Mouse (Mus musculus): ENCODE measurements around the gene Cdkal1. TPM values are rescaled to one million over a fixed set of nuclear protein-coding genes. Genes with fewer than 3 reads are reported as not detected.

The Cdkal1 gene
- polyA plus RNA-seq, 1 experiment from 2014 or later = 30.4 TPM

DNA sequence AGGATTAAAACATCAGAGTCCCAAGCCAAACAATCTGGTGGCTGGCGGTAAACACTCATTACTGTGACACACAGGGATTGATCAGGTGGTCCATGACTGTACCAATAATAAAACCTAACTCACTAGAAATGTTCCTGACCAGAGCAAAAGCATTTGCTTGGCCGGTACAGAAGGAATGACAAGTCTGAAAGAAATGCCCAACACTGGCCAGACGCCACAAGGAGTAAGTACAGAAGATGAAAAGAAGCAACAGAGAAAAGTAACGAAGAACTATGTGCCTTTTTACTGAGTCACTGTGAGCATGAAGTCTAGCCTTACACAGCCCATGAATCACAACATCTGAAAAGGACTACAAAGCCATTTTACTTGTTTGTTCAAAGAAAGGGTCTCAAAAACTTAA is 24.3 kb downstream of the Cdkal1 start:
- H3K4me3 ChIP-seq (replicated peaks) = no peak overlapping the region
- H3K36me3 ChIP-seq = no peaks in the 10 kb centered on the region
- no peak overlapping the region for H3K4me2 ChIP-seq (replicated peaks)
- no peaks in the 10 kb centered on the region for H3K9me3 ChIP-seq
- no peak overlapping the region for H3K9ac ChIP-seq
- H3K27ac ChIP-seq = no peak overlapping the region
- no peak for ATAC-seq
- H3K27me3 ChIP-seq (replicated peaks) = no peaks in the 10 kb centered on the region
- 70% methylated on average over 4 of the region's 4 CpGs for WGBS
- H3K4me1 ChIP-seq (replicated peaks) = no peaks in the 10 kb centered on the region

DNA sequence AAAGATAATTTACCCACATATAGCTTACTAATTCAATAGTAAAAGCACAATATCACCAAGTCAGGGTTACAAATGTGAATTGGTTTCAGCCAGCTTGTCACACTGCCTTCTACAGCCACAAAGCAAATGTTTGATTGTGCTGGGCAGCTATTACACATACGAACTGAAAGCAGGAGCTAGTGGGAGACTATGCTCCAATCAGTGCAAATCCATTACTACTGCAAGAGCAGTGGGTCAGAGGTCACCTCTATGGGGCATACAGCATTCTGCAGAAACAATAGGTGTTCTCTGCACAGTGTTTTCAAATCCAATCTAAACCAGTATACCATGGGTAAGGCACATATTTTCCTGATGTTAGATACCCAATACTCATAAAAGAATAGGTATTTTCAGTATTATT is 27.4 kb downstream of the Cdkal1 start:
- H3K27ac ChIP-seq = no peak overlapping the region
- no peak overlapping the region for H3K9ac ChIP-seq
- H3K27me3 ChIP-seq (replicated peaks) = no peaks in the 10 kb centered on the region
- no peak overlapping the region for H3K4me3 ChIP-seq (replicated peaks)
- H3K4me2 ChIP-seq (replicated peaks) = no peak overlapping the region
- 60% methylated on average over 1 of the region's 1 CpGs for WGBS
- no peak for ATAC-seq
- no peaks in the 10 kb centered on the region for H3K9me3 ChIP-seq
- no peaks in the 10 kb centered on the region for H3K36me3 ChIP-seq
- H3K4me1 ChIP-seq (replicated peaks) = no peaks in the 10 kb centered on the region; the same call in 1 of the 2 replicates

DNA sequence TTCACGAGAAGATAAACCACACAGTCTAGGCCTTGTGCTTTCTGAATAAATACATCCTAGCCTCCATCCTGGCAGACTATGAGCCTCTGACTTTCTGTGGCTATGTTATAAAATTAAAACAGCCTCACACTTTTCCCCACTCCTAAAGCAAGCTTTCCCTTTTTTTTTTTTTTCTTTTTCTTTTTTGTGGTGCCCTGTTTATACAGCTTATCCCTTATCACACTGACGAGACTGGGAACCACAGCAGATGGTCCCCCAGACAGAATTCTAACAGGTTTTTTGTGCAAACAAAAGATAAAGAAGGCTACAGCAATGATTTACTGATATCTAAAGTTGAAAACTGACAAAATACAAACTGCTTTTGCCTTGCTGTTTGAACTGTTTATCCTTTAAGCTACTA is 29.0 kb downstream of the Cdkal1 start:
- Histone ChIP-seq H3K27me3 (replicated peaks) (no peaks in the 10 kb centered on the region), H3K4me1 (replicated peaks) (no peaks in the 10 kb centered on the region; the same call in 1 of the 2 replicates), H3K4me2 (replicated peaks) (no peak overlapping the region), H3K4me3 (replicated peaks) (no peak overlapping the region), H3K27ac (no peak overlapping the region), H3K9me3 (no peaks in the 10 kb centered on the region), H3K9ac (no peak overlapping the region), H3K36me3 (no peaks in the 10 kb centered on the region)
- WGBS = 31% methylated on average over 2 of the region's 2 CpGs
- peak; percentile 22 for ATAC-seq

DNA sequence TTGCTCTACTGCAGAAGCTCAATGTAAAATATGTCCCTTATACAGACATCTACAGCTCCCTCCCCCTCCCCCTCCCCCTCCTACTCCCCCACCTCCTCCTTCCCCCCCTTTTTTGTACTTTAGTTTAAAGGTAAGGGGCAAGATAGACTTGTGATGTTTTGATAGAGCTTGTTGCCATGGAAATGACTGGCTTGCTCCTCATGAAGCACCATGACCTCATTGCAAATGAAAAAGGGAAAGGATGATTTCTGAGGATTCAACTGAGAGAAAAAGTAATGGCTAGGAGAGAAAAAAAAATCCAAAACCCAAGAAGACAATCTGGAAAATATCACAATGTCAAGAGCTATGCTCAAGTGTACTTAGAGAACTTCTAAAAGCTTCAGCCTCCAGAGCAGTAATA is 29.4 kb downstream of the Cdkal1 start:
- Histone ChIP-seq H3K27me3 (replicated peaks) (no peaks in the 10 kb centered on the region), H3K27ac (no peak overlapping the region), H3K9ac (no peak overlapping the region), H3K4me1 (replicated peaks) (no peaks in the 10 kb centered on the region; the same call in 1 of the 2 replicates), H3K4me3 (replicated peaks) (no peak overlapping the region), H3K4me2 (replicated peaks) (no peak overlapping the region), H3K9me3 (no peaks in the 10 kb centered on the region), H3K36me3 (no peaks in the 10 kb centered on the region)
- ATAC-seq = peak; percentile 13; the same call in 1 of the 2 replicates

DNA sequence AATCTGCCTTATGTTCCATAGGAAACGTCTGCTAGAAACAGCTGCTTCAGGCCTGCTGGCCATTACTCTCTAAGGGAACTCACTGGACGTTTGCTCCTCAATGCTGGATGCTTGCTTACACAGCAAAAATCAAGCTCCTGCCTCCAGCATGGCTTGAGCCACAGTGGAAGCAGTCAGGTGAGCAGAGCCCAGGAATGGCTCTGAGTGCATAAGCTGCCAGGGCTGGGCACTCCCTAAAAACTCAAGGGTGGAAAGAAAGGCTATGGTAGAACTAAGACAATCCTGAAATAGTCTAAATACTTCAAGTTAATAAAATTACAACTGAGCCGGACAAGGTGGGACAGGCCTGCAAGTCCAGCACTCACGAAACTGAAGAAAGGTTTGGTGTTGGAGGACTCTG is 30.7 kb downstream of the Cdkal1 start:
- Histone ChIP-seq H3K4me3 (replicated peaks) (no peak overlapping the region), H3K4me2 (replicated peaks) (no peak overlapping the region), H3K4me1 (replicated peaks) (no peaks in the 10 kb centered on the region; the same call in 1 of the 2 replicates), H3K27me3 (replicated peaks) (no peaks in the 10 kb centered on the region), H3K9ac (no peak overlapping the region), H3K36me3 (no peaks in the 10 kb centered on the region), H3K27ac (no peak overlapping the region), H3K9me3 (no peaks in the 10 kb centered on the region)
- 62% methylated on average over 4 of the region's 4 CpGs for WGBS
- ATAC-seq = peak; percentile 29; the same call in 1 of the 2 replicates

DNA sequence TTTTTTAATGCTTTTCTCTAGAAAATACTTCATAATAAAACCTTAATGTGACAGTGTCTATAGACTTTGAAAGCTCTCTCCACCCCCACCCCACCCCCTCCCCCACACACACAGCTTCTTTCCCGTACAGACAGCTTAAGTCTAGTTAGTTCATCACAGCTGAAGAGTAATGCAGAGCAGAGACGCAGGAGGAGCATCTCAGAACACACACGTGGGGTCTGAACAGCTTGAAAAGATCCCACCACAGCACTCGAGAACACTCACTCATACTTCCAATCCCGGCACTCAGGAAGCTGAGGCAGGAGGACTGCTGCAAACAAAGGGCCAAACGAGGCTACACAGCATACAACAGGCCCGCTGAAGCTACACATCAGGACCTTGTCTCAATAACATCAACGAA is 31.1 kb downstream of the Cdkal1 start:
- peak; percentile 21 for ATAC-seq
- Histone ChIP-seq H3K4me1 (replicated peaks) (no peaks in the 10 kb centered on the region; the same call in 1 of the 2 replicates), H3K4me2 (replicated peaks) (no peak overlapping the region), H3K9ac (no peak overlapping the region), H3K4me3 (replicated peaks) (no peak overlapping the region), H3K27me3 (replicated peaks) (no peaks in the 10 kb centered on the region), H3K27ac (no peak overlapping the region), H3K9me3 (no peaks in the 10 kb centered on the region), H3K36me3 (no peaks in the 10 kb centered on the region)
- WGBS = 57% methylated on average over 8 of the region's 8 CpGs

DNA sequence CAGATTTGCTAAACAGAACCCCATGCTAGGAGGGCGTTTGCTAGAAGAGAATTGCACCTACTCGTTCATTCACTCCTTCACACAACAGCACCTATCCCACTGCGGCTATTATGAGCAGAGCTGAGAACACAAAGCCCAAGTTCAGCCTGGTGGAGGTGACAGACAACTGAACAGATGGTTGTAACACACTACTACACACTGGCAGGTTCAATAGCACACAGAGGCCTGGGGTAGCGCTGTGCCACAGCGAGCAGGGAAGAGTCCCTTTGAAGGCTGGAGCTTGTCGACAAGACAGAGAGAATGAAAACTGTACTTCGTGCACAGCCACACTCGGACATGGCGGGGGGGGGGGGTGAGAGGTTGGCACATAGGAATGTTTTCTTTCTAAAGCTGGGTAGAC is 31.6 kb downstream of the Cdkal1 start:
- WGBS = 67% methylated on average over 9 of the region's 9 CpGs
- ATAC-seq = 0 out of 2 replicates have a peak, but pooled peaks have one; percentile 25
- Histone ChIP-seq H3K27me3 (replicated peaks) (no peaks in the 10 kb centered on the region), H3K36me3 (no peaks in the 10 kb centered on the region), H3K27ac (no peak overlapping the region), H3K4me1 (replicated peaks) (no peaks in the 10 kb centered on the region; the same call in 1 of the 2 replicates), H3K4me3 (replicated peaks) (no peak overlapping the region), H3K9ac (no peak overlapping the region), H3K4me2 (replicated peaks) (no peak overlapping the region), H3K9me3 (no peaks in the 10 kb centered on the region)

DNA sequence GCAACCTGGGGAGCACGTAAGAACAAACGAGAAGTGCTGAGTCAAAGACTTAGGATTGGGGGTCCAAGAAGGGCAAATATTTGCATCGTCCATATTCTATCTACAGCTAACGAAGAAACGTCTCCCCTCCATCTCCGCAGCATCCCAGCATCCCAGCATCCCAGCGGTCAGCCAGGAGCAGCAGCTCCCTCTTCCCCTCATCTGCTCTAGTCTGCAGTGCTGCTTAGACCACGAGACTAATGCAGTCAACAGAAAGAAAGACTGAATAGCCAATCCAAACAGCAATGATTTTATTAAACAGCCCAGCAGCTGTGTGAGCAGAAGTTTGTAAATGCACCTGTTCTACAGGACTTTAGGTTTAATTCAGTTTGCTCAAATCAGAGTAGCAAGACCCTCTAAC is 32.0 kb downstream of the Cdkal1 start:
- no peak overlapping the region for H3K27ac ChIP-seq
- no peak for ATAC-seq
- 83% methylated on average over 8 of the region's 8 CpGs for WGBS
- no peak overlapping the region for H3K4me2 ChIP-seq (replicated peaks)
- H3K36me3 ChIP-seq = no peaks in the 10 kb centered on the region
- H3K27me3 ChIP-seq (replicated peaks) = no peaks in the 10 kb centered on the region
- no peak overlapping the region for H3K4me3 ChIP-seq (replicated peaks)
- H3K4me1 ChIP-seq (replicated peaks) = no peaks in the 10 kb centered on the region; the same call in 1 of the 2 replicates
- H3K9me3 ChIP-seq = no peaks in the 10 kb centered on the region
- H3K9ac ChIP-seq = no peak overlapping the region

DNA sequence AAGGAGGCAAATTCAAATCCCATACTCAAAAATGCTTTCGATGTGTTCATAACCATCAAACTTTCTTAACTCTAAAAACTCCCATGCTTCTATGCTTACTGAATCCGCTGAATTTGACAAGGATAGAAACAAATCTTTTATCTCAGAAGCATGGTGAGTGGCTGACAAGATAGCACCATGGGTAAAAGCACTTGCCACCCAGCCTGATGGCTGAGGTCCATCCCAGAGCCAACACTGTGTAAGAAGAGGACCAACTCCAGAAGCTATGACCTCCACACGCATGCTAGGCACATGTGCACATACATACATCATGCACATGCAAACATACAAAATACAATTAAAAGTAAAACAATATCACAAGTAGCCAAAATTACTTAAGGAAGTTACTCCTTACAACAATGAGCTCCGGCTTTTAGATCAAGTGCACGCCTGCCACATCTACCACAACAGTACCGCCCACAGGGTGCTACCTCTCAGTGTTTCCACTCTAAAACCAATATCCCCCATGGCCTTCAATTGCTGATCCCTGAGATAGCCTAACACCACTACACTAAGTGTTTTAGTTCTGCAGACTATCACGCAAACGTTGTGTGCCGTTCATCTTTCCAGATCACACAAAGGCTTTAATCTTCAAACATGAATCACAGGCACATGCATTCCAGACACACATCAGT is 35.4 kb downstream of the Cdkal1 start:
- H3K27me3 ChIP-seq (replicated peaks) = no peaks in the 10 kb centered on the region
- no peak for ATAC-seq
- H3K4me3 ChIP-seq (replicated peaks) = no peak overlapping the region
- H3K4me2 ChIP-seq (replicated peaks) = no peak overlapping the region
- no peak overlapping the region for H3K27ac ChIP-seq
- no peaks in the 10 kb centered on the region for H3K36me3 ChIP-seq
- H3K4me1 ChIP-seq (replicated peaks) = no peaks in the 10 kb centered on the region; the same call in 1 of the 2 replicates
- H3K9ac ChIP-seq = no peak overlapping the region
- 78% methylated on average over 9 of the region's 9 CpGs for WGBS
- H3K9me3 ChIP-seq = no peaks in the 10 kb centered on the region

DNA sequence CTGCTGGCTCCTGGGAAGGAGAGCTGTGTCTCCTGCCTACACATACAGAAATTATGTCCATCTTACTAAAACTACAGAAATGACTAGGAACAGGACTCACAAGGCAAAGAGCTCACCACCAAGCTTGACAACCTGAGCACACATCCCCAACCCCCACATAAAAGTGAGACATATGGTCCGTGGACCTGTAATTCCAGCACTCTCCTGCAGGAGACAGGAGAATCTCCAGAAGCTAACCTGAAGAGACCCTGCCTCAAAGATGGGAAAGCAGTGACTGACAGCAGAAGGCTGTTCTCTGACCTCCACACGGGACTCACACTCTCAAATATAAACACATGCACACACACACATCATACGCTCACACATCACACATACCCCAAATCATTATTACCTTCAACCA is 36.3 kb downstream of the Cdkal1 start:
- Histone ChIP-seq H3K4me3 (replicated peaks) (no peak overlapping the region), H3K4me2 (replicated peaks) (no peak overlapping the region), H3K36me3 (no peaks in the 10 kb centered on the region), H3K27me3 (replicated peaks) (no peaks in the 10 kb centered on the region), H3K4me1 (replicated peaks) (no peaks in the 10 kb centered on the region), H3K9me3 (no peaks in the 10 kb centered on the region), H3K9ac (no peak overlapping the region), H3K27ac (no peak overlapping the region)
- 91% methylated on average over 3 of the region's 3 CpGs for WGBS
- no peak for ATAC-seq

DNA sequence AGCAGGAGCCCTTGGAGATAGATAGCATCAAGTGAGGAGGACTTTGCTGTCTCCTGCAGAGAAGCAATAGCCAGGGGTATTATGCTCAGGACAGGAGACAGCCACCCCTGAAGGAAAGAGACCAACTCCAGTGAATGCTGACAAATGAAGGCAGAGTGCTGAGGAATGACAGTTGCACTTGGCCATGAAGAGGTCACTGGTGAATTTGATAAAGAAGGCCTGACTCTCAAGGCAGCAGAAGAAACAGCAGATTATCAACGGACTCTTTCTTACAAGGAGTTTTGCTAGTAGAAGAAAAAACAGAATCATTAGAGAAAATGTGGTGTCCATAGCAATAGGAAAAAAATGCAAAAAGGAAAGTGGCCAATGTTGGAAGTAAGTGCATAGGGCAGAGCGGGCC is 37.2 kb downstream of the Cdkal1 start:
- no peak overlapping the region for H3K9ac ChIP-seq
- no peak for ATAC-seq
- no peak overlapping the region for H3K4me3 ChIP-seq (replicated peaks)
- no peaks in the 10 kb centered on the region for H3K27me3 ChIP-seq (replicated peaks)
- no peaks in the 10 kb centered on the region for H3K4me1 ChIP-seq (replicated peaks)
- H3K9me3 ChIP-seq = no peaks in the 10 kb centered on the region
- 87% methylated on average over 2 of the region's 2 CpGs for WGBS
- no peak overlapping the region for H3K4me2 ChIP-seq (replicated peaks)
- H3K36me3 ChIP-seq = no peaks in the 10 kb centered on the region
- no peak overlapping the region for H3K27ac ChIP-seq

DNA sequence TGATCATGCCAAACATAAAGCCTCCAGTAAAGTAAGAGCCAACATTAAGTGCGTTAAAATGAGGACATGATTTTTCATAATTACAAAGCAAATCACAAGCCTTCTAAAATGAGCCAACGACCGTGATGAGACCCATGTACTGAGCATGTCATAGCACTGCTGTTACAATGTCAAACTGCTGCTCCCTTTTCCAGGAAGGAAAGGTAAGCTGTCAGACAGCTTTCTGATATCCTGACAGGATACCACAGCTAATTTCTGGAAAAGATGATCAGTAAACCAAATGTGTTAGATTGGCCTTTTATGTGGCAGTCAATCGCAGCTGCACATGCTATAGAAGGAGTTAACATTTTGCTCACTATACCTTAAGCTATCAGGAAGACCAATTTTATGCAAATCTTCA is 44.7 kb downstream of the Cdkal1 start:
- H3K27me3 ChIP-seq (replicated peaks) = no peaks in the 10 kb centered on the region
- 83% methylated on average over 4 of the region's 4 CpGs for WGBS
- no peaks in the 10 kb centered on the region for H3K9me3 ChIP-seq
- no peaks in the 10 kb centered on the region for H3K4me1 ChIP-seq (replicated peaks)
- no peak for ATAC-seq
- no peaks in the 10 kb centered on the region for H3K36me3 ChIP-seq
- H3K27ac ChIP-seq = no peak overlapping the region
- no peak overlapping the region for H3K4me2 ChIP-seq (replicated peaks)
- H3K9ac ChIP-seq = no peak overlapping the region
- H3K4me3 ChIP-seq (replicated peaks) = no peak overlapping the region

DNA sequence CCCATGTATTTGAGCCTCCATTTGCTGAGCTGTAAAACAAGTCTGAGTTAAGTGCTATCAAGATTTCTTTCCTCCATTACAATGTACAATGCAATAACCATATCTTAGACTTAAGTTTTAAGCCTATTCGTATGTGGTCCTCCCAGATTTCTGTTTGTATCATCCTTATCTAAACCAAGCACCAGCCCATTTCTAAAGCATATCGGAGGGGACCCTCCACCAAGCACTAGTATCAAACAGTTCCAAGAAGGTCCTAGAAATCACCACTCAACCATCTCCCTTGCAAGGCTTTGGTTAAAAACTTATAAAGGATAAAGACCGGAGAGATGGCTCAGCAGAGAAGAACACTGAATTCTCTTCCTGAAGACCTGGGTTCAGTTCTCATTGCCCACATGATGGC is 47.1 kb downstream of the Cdkal1 start:
- no peak for ATAC-seq
- H3K36me3 ChIP-seq = no peaks in the 10 kb centered on the region
- no peak overlapping the region for H3K4me3 ChIP-seq (replicated peaks)
- no peaks in the 10 kb centered on the region for H3K27me3 ChIP-seq (replicated peaks)
- no peaks in the 10 kb centered on the region for H3K4me1 ChIP-seq (replicated peaks)
- no peak overlapping the region for H3K4me2 ChIP-seq (replicated peaks)
- H3K9me3 ChIP-seq = no peaks in the 10 kb centered on the region
- 87% methylated on average over 3 of the region's 3 CpGs for WGBS
- no peak overlapping the region for H3K27ac ChIP-seq
- no peak overlapping the region for H3K9ac ChIP-seq
